ENCODE assay signal across 20 mouse cellular contexts in genomic region chr17:44647916-44648315, GRCm38 (mm10).
DNase-seq lines count a peak whose midpoint lies in the region; ATAC-seq and TF ChIP-seq lines count a peak whose summit lies in the region.
"Had no signal": no experiment of that assay in that cellular context is flagged by ENCODE, and none has a peak within 500 bp of the region (broad histone marks: within the 10 kb centered on the region; RNA-seq: fewer than 3 reads in every experiment).

No protein-coding gene starts in this region.

- 45% methylated on average over 6 of the region's 6 CpGs for WGBS in forebrain, postnatal 0 days
- WGBS in forebrain, embryonic 13.5 days = 82% methylated on average over 6 of the region's 6 CpGs

- no peak overlapping the region for H3K4me3 ChIP-seq in forebrain, postnatal 0 days (ENCODE audit: low read depth, low read length)
- no peak overlapping the region for H3K4me3 ChIP-seq in forebrain, embryonic 13.5 days
- H3K4me3 ChIP-seq: embryonic facial prominence, embryonic 10.5 days; heart, embryonic 12.5 days; hindbrain, embryonic 13.5 days; megakaryocyte, embryonic 14.5 days had no signal

- H3K27ac ChIP-seq in forebrain, postnatal 0 days (ENCODE audit: low read depth, low read length) = no peak overlapping the region
- no peak overlapping the region for H3K27ac ChIP-seq in forebrain, embryonic 13.5 days
- H3K27ac ChIP-seq: embryonic facial prominence, embryonic 10.5 days; hindbrain, embryonic 13.5 days had no signal

- no peak for TF ChIP-seq CTCF in forebrain, postnatal 0 days (IDR thresholded peaks at IDR 0.05; ENCODE audit: low read depth)
- TF ChIP-seq CTCF in brain, embryonic 14.5 days (IDR thresholded peaks at IDR 0.05; ENCODE audit: borderline replicate concordance, extremely low read depth, insufficient read depth, insufficient read length) = no peak

- H3K27me3 ChIP-seq in forebrain, postnatal 0 days (ENCODE audit: insufficient read depth, low read length) = no peaks in the 10 kb centered on the region
- H3K27me3 ChIP-seq in forebrain, embryonic 13.5 days = peaks cover 3% of the 10 kb centered on the region; the same call in 1 of the 2 replicates
- H3K27me3 ChIP-seq: megakaryocyte, embryonic 14.5 days had no signal

- no peak overlapping the region for H3K4me2 ChIP-seq in forebrain, postnatal 0 days (ENCODE audit: low read depth)
- no peak overlapping the region for H3K4me2 ChIP-seq in forebrain, embryonic 13.5 days
- H3K4me2 ChIP-seq: heart, embryonic 12.5 days; hindbrain, embryonic 13.5 days; liver, embryonic 11.5 days had no signal

- no peaks in the 10 kb centered on the region for H3K4me1 ChIP-seq in forebrain, postnatal 0 days (ENCODE audit: insufficient read depth)
- H3K4me1 ChIP-seq in forebrain, embryonic 13.5 days = peaks cover 3% of the 10 kb centered on the region; the same call in 1 of the 2 replicates
- H3K4me1 ChIP-seq: heart, embryonic 12.5 days had no signal

- TF ChIP-seq POLR2A in brain, embryonic 14.5 days (IDR thresholded peaks at IDR 0.05; ENCODE audit: borderline replicate concordance, extremely low read depth, insufficient read depth, insufficient read length, poor library complexity, severe bottlenecking) = no peak

- peak; percentile 47 for DNase-seq in forebrain, postnatal 0 days
- DNase-seq in layer of hippocampus, adult 11-12 months (ENCODE audit: low spot score) = peak; percentile 41
- DNase-seq in layer of hippocampus, adult 9-10 months (ENCODE audit: low spot score) = no peak
- peak; percentile 31 for DNase-seq in brain, embryonic 14.5 days (ENCODE audit: low read depth)
- DNase-seq in layer of hippocampus, postnatal 36 days = peak; percentile 37 to 45
- no peak for DNase-seq in right cerebral cortex, postnatal 14 days
- DNase-seq: adrenal gland, postnatal 14 days; cerebellum, adult 11-12 months; gastrocnemius, postnatal 25 days; heart, postnatal 14 days; lung, adult 18-20 months; lung, postnatal 14 days; thymus, postnatal 25 days had no signal

- no peaks in the 10 kb centered on the region for H3K36me3 ChIP-seq in forebrain, postnatal 0 days (ENCODE audit: insufficient read depth)
- no peaks in the 10 kb centered on the region for H3K36me3 ChIP-seq in forebrain, embryonic 13.5 days (ENCODE audit: poor library complexity, severe bottlenecking)
- H3K36me3 ChIP-seq: embryonic facial prominence, embryonic 10.5 days; G1E; heart, embryonic 12.5 days; hindbrain, embryonic 13.5 days had no signal

- ATAC-seq in forebrain, postnatal 0 days = peak; percentile 45; the same call in 1 of the 2 replicates
- ATAC-seq in forebrain, embryonic 13.5 days = no peak

- H3K9me3 ChIP-seq in forebrain, postnatal 0 days (ENCODE audit: low read length) = no peaks in the 10 kb centered on the region
- no peaks in the 10 kb centered on the region for H3K9me3 ChIP-seq in forebrain, embryonic 13.5 days (replicated peaks)
- H3K9me3 ChIP-seq: embryonic facial prominence, embryonic 10.5 days; heart, embryonic 12.5 days; hindbrain, embryonic 13.5 days had no signal

- H3K9ac ChIP-seq in forebrain, postnatal 0 days = no peak overlapping the region
- H3K9ac ChIP-seq in forebrain, embryonic 13.5 days = no peak overlapping the region
- H3K9ac ChIP-seq: heart, embryonic 12.5 days; hindbrain, embryonic 13.5 days had no signal

Comparison
In these comparisons a context has a peak if more than half of its experiments do, and no peak if none do; other contexts are left out.
1. DNase-seq: peak in forebrain, postnatal 0 days (single experiment), layer of hippocampus, adult 11-12 months (single experiment), brain, embryonic 14.5 days (single experiment) and layer of hippocampus, postnatal 36 days (2 of 2); none in layer of hippocampus, adult 9-10 months (single experiment) and right cerebral cortex, postnatal 14 days (single experiment).